Mouse (Mus musculus) c-Kit-negative CD71-positive TER-119-positive erythroid progenitor cells, embryonic 14.5 days (primary cell): Measurements from ENCODE around the gene Gdap2.

Experiments
- DNase-seq: peaks from one replicate; pipeline ENCODE4 v3.0.0-alpha.2; 2013; ENCODE audit warnings: low read depth, low spot score

Gene Gdap2

GRCm38 (mm10) chr3:100246286-100246825 lies 84.2 kb downstream of the Gdap2 start:
- DNase-seq, result no peak
